Mouse (Mus musculus) gastrocnemius, postnatal 36 days (tissue): Measurements from ENCODE around the gene 4930402F06Rik. TPM values are rescaled to one million over a fixed set of nuclear protein-coding genes. Genes with fewer than 3 reads are reported as not detected.

Experiments
- DNase-seq, 2 experiments: peaks; one replicate each; pipeline ENCODE4 v3.0.0; 2022
- intact Hi-C: fragments of 180-260 bp; cut with DNase I; formaldehyde crosslinking; loops from one replicate; pipeline ENCODE4 v1.15.1; 2025
- total RNA-seq, 2 experiments: library from RNA; stranded (reverse); gene quantifications; 2 replicates each; pipeline ENCODE4 v1.2.3; 2021

Gene 4930402F06Rik
- total RNA-seq, 2 experiments from 2014 or later: not detected

DNA sequence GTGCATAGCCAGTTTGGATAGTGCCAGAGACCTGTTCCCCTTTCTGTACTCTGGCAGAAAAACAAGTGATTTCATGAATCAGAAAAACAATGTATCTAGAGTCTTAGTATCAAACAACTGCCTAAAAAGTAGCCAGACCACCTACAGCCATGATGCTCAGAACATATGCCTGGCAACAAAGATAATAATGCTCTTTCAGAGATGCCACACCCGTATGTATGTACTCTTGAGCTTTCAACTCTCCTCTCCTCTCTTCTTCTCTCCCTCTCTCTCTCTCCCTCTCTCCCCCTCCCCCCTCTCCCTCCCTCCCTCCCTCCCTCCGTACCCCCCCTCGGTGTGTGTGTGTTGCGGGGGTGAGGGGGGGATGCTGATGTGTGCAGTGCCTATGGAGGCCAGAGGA is 22.3 kb upstream of the 4930402F06Rik start:
- intact Hi-C loops: no loop called here
- DNase-seq: no peak

DNA sequence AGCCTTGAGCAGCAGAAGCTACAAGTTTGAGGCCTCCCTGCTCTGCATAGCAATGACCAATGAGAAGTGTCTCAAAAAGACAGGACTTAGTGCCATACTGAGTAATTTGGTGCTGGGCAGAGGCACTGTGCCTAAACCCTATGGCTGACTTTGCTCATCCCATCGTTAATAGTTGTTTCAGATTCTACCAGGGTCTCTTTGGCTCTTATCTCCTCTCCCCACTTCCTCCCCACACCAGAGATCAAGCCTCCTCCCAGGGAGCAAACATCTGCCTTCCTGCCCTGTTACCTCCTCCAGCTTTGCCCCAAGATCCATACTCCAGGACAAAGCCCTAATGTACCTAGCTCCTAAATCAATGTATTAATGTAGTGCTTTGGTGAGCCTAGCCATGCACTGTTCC is 20.3 kb upstream of the 4930402F06Rik start:
- intact Hi-C loops: no loop called here
- DNase-seq: no peak

DNA sequence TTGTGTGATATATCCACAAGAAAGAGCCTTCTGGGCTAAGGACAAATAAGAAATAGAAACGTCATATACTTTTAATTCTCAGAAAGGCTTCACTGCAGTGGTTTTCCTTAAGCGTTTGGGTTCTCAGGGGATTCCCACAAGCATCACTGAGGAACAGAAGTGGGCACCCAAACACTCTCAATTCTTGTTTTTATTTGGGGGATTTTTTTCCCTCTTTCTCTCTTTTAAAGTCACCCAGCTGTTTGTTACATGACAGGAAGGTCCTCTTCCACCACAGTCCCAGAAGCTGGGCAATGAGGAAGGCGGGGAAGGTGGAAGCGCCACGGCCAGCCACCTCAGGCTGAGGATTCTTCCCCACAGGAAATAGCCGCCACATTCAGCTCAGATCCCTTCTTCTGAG is 19.5 kb upstream of the 4930402F06Rik start:
- intact Hi-C loops: no loop called here
- no peak for DNase-seq

GRCm38 (mm10) chr2:35412810-35413209 is 15.8 kb upstream of the 4930402F06Rik start:
- no peak for DNase-seq
- intact Hi-C loops: no loop called here

DNA sequence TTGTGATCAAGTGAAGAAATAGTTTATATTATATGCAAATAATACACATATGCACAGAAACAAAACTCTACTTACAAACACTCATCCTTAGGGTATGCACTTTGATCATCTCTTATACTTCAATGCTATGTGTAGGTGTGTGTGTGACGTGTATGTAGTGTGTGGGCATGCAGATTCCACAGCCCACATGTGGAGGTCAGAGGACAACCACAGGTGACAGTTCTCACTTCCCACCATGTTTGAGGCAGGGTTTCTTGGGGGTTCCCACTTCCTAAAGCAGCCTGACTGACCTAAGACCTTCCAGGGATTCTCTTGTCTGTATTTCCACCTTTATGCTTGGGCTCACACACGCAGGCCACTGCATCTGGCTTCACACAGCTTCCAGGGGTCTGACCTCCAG is 15.3 kb upstream of the 4930402F06Rik start:
- intact Hi-C loops: no loop called here
- no peak for DNase-seq

DNA sequence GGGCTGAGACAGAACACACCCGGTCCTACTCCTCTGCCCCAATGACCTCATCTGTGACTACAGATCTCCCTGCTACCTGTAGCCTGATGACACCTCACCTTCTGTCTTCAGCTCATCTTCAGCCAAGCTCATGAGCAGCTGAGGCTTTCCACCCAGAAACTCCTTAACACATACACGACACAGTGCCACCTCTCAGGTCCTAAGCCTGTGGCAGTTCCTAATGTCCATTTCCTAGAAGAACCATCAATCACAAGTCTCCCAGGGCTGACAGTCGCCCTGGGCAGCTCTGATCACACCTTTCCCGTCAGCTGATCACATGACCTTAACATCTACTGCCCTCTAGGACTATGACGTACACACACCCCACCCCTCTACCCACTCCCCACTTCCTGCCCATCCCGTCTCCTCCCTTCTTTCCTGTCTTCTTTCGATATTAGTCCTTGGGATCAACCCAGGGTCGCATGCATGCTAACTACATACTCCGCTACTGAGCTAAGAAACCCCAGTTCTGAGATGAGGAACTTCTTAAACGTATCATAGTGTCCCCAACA is 14.7 kb upstream of the 4930402F06Rik start:
- intact Hi-C loops: no loop called here

GRCm38 (mm10) chr2:35409466-35409865 is 12.5 kb upstream of the 4930402F06Rik start:
- intact Hi-C loops: no loop called here
- DNase-seq: no peak

More for the DNA sequence above, 14.7 kb upstream of the 4930402F06Rik start:
- no peak for DNase-seq

- intact Hi-C loops: no loop called here
Measured at GRCm38 (mm10) chr2:35408409-35409110, 11.6 kb upstream of the 4930402F06Rik start.

DNA sequence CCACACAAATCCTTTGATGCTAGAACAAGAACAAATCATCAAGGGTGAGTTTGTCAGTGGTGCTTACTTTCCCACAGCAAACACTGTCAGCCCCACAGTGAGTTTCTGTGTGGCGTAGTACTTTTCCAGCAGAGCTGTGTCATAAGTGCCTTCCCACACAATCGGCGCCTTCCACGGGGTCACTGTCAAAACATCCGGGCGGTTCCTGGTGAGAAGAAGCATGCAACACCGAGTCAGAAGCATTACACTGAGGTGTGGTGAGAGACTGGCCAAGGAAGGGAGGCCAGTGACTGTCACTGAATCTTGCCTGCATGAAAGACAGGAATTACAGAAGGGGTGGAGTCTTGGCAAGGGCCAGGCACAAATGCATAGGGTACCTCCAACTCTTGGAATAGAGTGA is 10.9 kb upstream of the 4930402F06Rik start:
- DNase-seq: no peak
- intact Hi-C loops: no loop called here

More at GRCm38 (mm10) chr2:35408409-35409110, 11.6 kb upstream of the 4930402F06Rik start:
- no peak for DNase-seq

- no peak for DNase-seq
- intact Hi-C loops: no loop called here
Measured at GRCm38 (mm10) chr2:35407266-35407665, 10.3 kb upstream of the 4930402F06Rik start.

DNA sequence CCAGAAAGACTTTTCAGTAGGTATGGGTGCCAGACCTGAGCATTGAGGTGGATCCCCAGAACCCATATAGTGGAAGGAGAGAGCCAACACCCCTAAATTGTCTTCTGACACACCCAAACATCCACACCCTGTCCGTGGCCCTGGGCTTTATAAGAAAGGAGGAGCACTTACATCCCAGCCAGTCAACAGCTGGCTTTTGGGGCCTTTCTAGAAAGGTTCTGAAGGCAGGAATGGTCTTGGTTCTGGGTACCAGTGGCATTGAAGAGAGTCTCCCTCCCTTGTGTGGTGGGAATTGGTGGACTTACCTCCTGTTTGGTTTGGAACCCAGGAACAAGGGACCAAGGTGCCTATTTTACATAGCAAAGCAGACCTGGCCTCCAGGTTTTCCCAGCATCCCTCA is 9.6 kb upstream of the 4930402F06Rik start:
- DNase-seq: no peak
- intact Hi-C loops: no loop called here

DNA sequence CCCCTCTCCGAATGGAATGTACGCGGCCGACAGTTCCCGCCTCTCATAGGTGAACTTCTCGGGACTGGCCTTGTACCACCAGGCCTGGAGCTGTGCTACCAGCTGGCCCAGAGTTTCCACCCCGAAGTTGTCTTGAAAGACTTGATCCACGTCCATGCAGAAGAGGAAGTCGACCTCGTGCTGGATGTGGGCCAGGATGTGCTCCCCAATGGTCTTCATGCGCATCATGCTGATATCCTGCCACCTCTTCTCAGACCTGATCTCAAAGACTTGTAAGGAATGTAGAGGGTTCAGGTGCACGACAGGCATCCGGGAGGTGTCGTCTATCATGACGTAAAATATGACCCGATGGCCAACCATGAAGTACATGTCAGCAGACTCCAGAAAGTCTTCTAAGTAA is 5.4 kb upstream of the 4930402F06Rik start:
- DNase-seq: no peak
- intact Hi-C loops: no loop called here

DNA sequence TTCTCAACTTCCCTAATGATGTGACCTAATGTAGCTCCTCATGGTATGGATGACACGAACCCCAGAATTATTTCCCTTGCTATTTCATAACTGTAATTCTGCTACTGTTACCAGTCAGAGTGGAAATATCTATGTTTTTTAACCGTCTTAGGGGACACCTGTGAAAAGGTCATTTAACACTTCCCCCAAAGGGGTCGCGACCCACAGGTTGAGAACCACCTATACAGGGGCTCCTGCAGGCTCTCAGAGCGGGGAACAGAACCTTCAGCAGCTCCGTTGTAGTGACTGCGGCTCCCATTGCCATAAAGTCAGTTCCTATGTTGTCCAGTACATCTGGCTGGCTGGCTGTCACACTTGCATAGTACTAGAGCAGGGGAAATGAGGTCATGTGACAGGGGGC is 3.8 kb upstream of the 4930402F06Rik start:
- intact Hi-C loops: no loop called here
- DNase-seq: no peak

GRCm38 (mm10) chr2:35398184-35398828 is 1.3 kb upstream of the 4930402F06Rik start:
- intact Hi-C loops: loop anchor here (5.0 kb wide), 1 partner anchor 51 kb away; no protein-coding TSS in a partner anchor
- no peak for DNase-seq

- intact Hi-C loops: loop anchor here (2.0 to 5.0 kb wide), 2 partner anchors 50 to 99 kb away; no protein-coding TSS in a partner anchor
- DNase-seq: peak; percentile 59 to 60
Measured at GRCm38 (mm10) chr2:35397590-35398173, 707 bp upstream of the 4930402F06Rik start.

DNA sequence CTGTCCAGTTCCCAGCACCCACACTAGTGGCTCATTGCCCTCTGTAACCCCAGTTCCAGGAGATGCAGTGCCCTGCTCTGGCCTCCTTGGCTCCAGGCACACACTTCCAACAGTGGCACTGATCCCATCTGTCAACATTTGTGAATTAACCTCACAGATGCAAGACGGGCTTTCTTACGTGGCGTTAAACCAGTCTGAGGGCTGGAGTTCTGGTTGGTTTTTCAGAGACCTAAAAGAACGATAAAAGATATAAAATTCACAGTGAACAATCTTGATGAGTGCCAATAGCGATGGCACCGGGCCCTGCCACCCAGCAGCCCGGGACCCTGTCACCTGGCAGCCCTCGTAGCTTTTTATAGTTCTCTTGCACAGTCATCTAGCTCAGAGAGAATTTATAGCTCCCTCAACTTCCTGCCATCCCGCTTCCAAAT is 11.5 kb downstream of the 4930402F06Rik start:
- intact Hi-C loops: no loop called here
- peak in 1 of 2 experiments; percentile 17 for DNase-seq

DNA sequence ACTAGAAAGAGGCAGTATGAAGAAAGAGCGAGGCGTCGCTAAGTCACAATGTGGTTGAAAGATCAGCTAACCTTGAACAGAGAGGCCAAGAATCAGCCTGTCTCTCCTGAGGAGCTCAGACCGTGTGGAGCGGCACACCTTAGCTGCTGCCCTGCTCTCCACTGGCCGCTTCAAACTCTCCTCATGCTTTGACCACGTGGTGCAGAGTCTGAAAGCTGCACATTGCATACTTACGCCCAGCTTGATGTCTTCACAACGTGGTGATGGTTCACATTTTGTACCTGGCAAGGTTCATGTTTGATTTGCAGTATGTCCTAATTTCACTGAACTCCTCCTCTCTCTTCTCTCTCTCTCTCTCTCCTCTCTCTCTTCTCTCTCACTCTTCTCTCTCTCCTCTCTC is 17.7 kb downstream of the 4930402F06Rik start:
- no peak for DNase-seq

DNA sequence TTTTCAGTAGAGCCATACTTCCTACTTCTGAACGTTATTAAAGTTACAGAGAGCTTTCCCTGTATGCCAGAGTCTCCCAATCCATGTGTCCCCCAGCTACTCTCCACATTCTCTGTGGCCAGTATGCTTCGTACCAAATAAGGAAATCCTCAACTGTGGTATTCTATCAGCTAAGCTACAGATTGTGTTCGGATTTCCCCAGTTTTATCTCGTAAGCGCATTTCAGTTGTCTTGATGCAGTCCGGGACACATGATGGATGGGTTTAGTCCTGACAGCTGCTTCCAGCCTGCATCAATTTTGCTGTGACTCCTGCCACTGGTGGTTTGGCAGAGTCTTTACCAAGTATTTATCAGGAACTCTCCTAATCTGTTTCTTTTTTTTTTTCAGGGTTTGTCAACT is 19.4 kb downstream of the 4930402F06Rik start:
- no peak for DNase-seq
- intact Hi-C loops: no loop called here

More for the DNA sequence above, 17.7 kb downstream of the 4930402F06Rik start:
- intact Hi-C loops: no loop called here

GRCm38 (mm10) chr2:35373003-35373402 is 24.0 kb downstream of the 4930402F06Rik start:
- DNase-seq: no peak
- intact Hi-C loops: no loop called here

DNA sequence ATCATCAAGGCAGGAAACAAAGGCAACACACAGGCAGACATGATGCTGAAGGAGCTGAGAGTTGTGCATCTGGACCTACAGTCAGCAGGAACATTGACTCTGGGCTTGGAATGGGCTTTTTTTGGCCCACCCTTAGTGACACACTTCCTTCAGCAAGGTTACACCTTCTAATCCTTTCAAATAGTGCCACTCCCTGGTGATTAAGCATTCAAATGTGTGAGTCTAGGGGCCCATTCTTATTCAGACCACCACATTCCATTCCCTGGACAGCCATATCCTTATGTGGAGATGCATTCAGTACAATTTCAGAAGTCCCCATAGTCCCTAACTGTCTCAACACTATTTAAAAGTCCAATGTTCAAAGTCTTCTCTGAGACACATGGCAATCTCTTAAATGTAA is 26.3 kb downstream of the 4930402F06Rik start:
- no peak for DNase-seq
- intact Hi-C loops: no loop called here

DNA sequence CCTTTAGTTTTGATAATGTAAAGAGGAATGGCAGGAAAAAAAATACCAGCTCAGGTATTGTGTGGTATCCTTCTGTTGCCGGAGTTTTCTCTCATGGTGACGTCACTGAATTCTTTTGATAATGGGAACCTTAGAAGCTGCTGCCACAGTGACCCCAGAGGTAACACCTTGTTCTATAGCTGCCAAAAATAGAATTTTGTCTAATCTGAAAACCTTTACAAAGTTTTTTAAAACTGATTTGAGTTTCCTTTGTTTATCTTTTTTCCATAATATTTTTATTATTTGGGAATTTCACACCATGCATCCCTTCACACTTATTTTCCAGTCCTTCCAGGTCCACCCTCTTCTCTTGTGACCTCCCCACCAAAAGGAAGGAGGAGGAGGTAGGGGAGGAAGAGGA is 29.3 kb downstream of the 4930402F06Rik start, which contains the start of gene 4930568D16Rik:
Gene 4930568D16Rik, minus strand, starts transcription at position 101 of the 400 bp plus-strand sequence.
- no peak for DNase-seq
- intact Hi-C loops: no loop called here
